Mouse (Mus musculus) small intestine, adult 2 months (tissue): ENCODE results near the gene Zfp57.

ENCODE experiments used
- CTCF ChIP-seq: fragments of 200-500 bp; IDR thresholded peaks from 2 replicates; pipeline ENCODE4 v1.5.1; 2012; ENCODE audit warnings: low read depth, mild to moderate bottlenecking, control low read depth, inconsistent platforms, low read length, moderate library complexity, mixed read lengths; ENCODE audit not compliant: insufficient replicate concordance, insufficient read length; ENCODE audit errors: extremely low read depth
- POLR2A ChIP-seq: fragments of 200-500 bp; IDR thresholded peaks from 2 replicates; pipeline ENCODE4 v1.6.1; 2012; ENCODE audit warnings: low read depth, mild to moderate bottlenecking, control low read depth, inconsistent platforms, low read length, moderate library complexity

GRCm38 (mm10) chr17:36995448-36995847 is 5.5 kb upstream of the Zfp57 start:
- no peak for TF ChIP-seq POLR2A
- TF ChIP-seq CTCF: no peak
